Mouse (Mus musculus): Measurements from ENCODE around the gene Mn1.

Gene Mn1

GRCm38 (mm10) chr5:111475721-111476120 is 58.6 kb downstream of the Mn1 start:
- no peak for DNase-seq (ENCODE audit: low spot score in 2 of 2)

DNA sequence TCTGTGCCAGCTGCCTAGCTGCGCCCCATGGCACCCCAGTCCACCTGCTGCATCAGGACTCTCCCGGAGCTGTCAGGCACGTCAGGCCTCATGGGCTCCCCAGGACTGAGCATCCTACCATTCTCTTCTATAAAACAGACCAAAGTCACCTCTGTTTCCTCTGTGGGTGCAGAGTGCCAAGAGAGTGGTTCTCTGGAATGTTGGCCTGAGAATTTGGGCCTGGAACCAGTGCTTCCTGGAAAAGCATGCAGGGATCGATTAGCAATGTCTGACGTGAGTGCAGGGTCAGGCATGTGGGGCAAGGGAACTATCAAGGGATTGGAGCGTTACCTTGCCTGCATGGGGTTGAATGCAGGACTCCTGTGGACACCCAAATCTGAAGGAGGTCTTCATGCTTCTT is 59.0 kb downstream of the Mn1 start:
- DNase-seq (ENCODE audit: low spot score in 2 of 2), result no peak

- DNase-seq (ENCODE audit: low spot score in 2 of 2), result no peak
Observed at GRCm38 (mm10) chr5:111485907-111486306, 68.7 kb downstream of the Mn1 start.

DNA sequence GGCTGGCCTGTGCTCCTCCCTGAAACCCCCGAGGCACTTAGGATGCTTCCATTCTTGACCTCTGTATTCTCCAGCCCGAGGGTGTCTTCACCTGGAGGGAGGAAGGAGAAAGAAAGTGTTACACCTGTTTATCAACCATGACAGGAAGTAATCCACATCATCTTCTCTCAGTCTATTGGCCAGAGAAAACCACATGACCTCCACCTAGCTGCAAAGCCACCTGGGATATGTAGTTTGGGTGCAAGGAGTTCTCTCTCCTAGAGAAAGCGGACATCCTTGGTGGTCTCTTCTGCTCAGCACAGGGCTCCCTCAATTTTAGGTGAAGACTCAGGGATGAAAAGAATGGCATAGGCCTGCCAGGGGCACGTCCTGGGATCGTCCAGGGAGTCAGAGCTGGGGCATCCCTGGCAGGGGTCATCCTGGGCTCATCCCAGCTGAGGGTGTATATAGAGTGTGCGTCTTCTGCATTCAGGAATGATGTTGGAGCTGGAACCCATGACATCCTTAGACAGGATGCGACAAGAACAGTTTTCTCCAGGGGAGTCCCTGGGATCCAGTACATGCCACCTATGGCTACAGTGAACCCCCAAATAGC is 72.0 kb downstream of the Mn1 start:
- DNase-seq (ENCODE audit: low spot score in 2 of 2), result no peak

DNA sequence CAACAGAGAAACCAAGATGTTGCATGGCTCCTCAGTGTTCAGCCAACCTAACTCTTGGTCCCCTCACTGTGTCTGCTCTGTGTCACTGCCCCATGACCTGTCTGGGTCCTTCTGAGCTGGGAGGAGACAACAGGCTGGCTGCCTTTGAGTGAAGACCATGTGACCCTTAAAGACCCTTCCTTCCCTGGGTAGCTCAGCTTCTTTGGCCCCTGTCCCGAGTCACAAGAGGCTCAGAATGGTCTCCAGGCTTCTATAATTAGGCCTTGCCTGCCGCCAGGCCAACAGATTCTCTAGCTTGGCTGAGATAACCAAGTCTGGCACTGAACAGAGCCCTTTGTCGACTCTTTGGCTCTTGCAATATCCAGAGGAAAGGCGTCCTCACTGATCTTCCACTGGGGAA is 73.4 kb downstream of the Mn1 start:
- DNase-seq (ENCODE audit: low spot score in 2 of 2), result no peak

- no peak for DNase-seq (ENCODE audit: low spot score in 2 of 2)
Observed at GRCm38 (mm10) chr5:111491485-111491884, 74.3 kb downstream of the Mn1 start.

DNA sequence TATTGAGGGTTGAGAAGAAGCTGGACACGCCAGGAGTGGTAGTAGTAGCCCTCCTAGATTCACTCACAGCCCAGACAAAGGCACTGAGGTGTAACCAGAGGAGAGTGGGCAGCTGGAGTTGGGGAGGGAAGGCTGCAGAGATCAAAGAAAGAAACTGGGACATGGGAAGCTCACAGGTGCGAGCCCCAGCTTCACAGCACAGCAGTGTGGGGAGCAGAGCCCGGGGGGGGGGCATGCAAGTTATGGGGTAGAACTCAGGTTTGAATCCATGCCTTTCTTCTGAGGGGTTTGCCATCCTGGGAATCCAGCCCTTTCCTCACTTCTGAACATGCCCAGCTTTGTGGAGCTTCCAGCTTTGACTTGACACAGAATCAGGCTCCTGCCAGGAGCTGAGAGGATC is 82.9 kb downstream of the Mn1 start:
- DNase-seq (ENCODE audit: low spot score in 2 of 2), result no peak

DNA sequence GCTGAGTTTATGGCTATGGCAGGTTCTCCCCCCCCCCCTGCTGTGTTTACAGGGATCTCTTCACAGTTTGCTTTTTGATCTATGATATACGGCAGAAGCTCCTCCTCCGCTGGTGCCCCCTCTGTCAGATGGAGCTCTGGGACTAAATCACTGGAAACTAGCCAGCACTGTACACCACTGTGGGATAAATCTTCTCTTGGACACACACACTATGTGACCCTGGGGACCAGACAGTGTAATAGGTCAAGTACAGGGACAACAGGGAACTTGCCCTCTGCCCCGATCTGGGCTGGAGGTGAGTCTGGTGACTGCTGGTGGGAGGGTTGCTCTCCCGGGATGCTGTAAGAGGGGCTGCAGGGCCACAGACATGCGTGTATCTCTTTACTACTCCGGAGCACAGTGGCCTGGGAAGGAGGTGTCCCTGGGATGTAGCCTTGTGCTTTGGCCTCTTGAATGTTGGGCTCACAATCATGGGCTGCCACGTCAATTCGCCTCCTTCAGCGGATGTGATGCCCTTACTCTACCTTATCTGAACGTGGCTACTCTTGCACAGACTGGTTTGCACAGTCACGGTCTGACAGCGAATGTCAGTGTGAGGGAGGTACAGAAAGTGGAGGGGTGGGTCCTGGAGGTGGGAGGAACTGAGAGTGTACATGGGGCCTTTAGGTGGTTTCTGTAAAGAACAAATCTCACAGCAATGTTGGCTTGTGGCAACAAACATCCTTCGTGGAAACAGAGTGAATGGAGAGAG is 84.7 kb downstream of the Mn1 start:
- DNase-seq (ENCODE audit: low spot score in 2 of 2), result no peak

- DNase-seq (ENCODE audit: low spot score in 2 of 2), result no peak
Observed at GRCm38 (mm10) chr5:111505241-111505640, 88.1 kb downstream of the Mn1 start.

DNA sequence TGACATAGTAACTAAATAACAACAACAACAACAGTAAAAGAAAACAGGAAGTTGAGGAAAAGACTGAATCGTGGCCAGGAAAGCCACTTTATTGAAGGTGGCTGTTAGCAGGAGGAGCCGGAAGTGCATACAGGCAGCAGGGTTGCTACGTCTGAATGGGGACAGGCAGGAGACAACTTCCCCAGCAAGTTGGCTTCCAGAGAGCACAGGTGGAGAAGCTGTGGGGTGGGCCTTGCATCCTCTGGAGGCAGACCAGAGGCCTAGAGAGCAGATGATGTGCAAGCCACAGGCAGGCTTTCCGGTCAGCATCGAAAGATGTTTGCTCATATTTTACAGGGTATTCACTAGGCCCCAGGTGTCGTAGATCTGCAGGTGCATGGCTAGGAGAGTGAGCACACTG is 88.7 kb downstream of the Mn1 start:
- no peak for DNase-seq (ENCODE audit: low spot score in 2 of 2)

DNA sequence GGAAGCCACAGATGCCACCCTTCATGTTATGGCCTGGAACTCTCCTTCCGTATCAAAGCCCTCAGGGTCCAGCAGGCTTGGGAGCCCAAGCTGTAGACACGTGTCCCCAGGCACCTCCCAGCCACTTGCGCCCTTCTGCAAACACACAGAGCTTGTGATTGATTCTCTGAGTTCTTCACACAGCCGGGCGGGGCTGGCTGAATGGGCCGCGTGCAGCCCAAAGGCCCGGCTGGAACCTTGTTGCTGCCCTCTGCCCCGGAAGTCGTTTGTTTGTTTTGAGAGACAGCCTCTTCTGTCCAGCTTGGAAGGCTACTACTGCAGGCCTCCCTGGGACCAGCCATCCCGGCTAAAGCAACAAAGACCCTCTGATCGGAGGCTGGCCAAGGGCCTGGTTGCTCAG is 89.2 kb downstream of the Mn1 start:
- no peak for DNase-seq (ENCODE audit: low spot score in 2 of 2)

All from urinary bladder, postnatal 4 days (tissue).